Mouse (Mus musculus) testis, adult 2 months (tissue): Measurements from ENCODE around the gene Casp2.

ENCODE experiments used
- CTCF ChIP-seq: fragments of 200-500 bp; IDR thresholded peaks from 2 replicates; pipeline ENCODE4 v1.5.1; 2012; ENCODE audit warnings: low read depth, mild to moderate bottlenecking, inconsistent platforms, low read length, moderate library complexity; ENCODE audit not compliant: control insufficient read depth, insufficient read depth, insufficient replicate concordance
- POLR2A ChIP-seq: fragments of 200-500 bp; IDR thresholded peaks from 2 replicates; pipeline ENCODE4 v1.6.1; 2012; ENCODE audit warnings: low read depth, mild to moderate bottlenecking, inconsistent platforms, low read length, moderate library complexity; ENCODE audit not compliant: control insufficient read depth

DNA sequence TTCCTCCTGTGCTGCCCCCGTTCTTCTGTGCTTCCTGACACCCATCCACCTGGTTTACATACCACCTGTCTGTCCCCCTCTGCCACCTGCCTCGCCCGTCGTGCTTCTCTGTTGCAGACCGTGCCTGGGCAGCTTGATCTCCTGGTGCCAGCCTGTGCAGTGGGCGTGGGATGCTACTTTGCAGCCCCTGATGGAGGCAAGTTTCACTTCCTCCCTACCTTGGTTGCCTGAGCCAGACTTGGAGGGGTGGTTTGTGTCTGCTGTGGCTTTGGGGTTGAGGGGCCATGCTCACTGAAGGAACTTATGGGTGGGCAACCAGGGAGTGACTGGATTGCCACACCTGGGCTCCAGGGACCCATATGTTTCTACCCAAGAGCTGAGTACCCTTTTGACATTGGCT, 28.5 kb downstream of the Casp2 start:
- TF ChIP-seq CTCF: no peak
- no peak for TF ChIP-seq POLR2A
